In the genomic region with DNA sequence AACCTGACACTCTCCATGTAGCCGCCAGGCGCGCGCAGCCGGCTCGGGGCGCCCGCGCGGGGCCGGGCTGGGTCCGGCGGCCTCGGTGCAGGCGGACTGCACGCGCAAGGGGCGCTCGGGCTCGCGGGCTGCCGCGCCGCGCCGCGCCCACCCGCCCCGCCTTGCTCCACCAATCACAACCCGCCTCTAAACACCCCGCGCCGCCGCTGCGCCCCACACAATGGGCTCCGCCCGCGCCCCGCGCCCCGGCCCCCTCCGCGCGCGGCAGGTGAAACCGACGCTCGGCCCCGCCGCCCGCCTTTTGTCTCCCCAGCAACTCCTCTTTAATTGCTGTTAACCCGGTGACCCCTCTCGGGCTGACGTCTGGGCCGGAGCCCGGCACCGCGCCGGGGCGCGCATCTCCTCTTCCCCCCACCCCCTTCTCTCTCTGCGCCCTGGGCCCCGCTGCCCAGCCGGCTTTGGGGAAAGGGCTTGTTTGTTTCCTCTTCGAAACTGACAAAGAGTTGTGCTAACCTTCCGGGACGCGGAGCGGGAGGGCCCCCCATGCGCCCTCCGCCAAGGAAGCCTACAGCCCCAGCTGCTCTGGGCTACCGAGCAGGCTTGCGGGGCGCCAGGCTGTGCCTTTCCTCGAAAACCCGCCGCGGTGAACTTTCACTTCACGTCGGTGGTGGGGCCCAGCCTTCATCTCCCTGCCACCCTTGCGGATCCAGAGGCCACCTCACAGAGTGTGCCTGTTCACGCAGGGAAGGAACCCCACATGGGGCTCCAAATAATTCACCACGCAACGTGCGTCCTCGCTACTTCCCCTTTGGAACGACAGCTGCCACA, we compare ENCODE assay signal across 8 mouse cellular contexts.
A peak's percentile ranks its signal among the peaks of the same experiment; 100 is the strongest.
DNase-seq lines count a peak whose midpoint lies in the region; ATAC-seq and TF ChIP-seq lines count a peak whose summit lies in the region.

No protein-coding gene starts in this region.

- no peaks in the 10 kb centered on the region for H3K36me3 ChIP-seq in heart, embryonic 12.5 days
- no peaks in the 10 kb centered on the region for H3K36me3 ChIP-seq in kidney, postnatal 0 days (ENCODE audit: insufficient read depth, low read length)

- DNase-seq in kidney, adult 18-20 months: peak; percentile 46
- DNase-seq in kidney, adult 11 months: no peak
- peak; percentile 88 for DNase-seq in embryo, embryonic 10.5 days (ENCODE audit: low spot score)
- DNase-seq in kidney, postnatal 0 days (ENCODE audit: low spot score): peak; percentile 71
- DNase-seq in lung, postnatal 10 days: peak; percentile 77
- DNase-seq in ovary, postnatal 10 days (ENCODE audit: low spot score): peak; percentile 32
- peak; percentile 68 for DNase-seq in thymus, postnatal 25 days

- WGBS in heart, embryonic 12.5 days: under 1% methylated on average over 44 of the region's 87 CpGs
- under 1% methylated on average over 83 of the region's 87 CpGs for WGBS in kidney, postnatal 0 days

- H3K4me2 ChIP-seq in heart, embryonic 12.5 days: peak overlapping the region; percentile 75
- peak overlapping the region; percentile 98 for H3K4me2 ChIP-seq in kidney, postnatal 0 days (ENCODE audit: low read length)

- no peaks in the 10 kb centered on the region for H3K9me3 ChIP-seq in heart, embryonic 12.5 days (replicated peaks)
- H3K9me3 ChIP-seq in kidney, postnatal 0 days (replicated peaks; ENCODE audit: low read length): no peaks in the 10 kb centered on the region

- peak overlapping the region; percentile 90 for H3K4me3 ChIP-seq in heart, embryonic 12.5 days
- H3K4me3 ChIP-seq in kidney, postnatal 0 days (replicated peaks; ENCODE audit: low read depth, low read length): peak overlapping the region; percentile 67

- H3K9ac ChIP-seq in heart, embryonic 12.5 days: peak overlapping the region; percentile 96
- H3K9ac ChIP-seq in kidney, postnatal 0 days (ENCODE audit: low read depth, low read length): peak overlapping the region; percentile 75

- H3K4me1 ChIP-seq in heart, embryonic 12.5 days (replicated peaks): peaks cover 53% of the 10 kb centered on the region
- peaks cover 4% of the 10 kb centered on the region; the same call in 1 of the 2 replicates for H3K4me1 ChIP-seq in kidney, postnatal 0 days (replicated peaks; ENCODE audit: insufficient read depth, low read length)

- peak overlapping the region; percentile 99 for H3K27ac ChIP-seq in heart, embryonic 12.5 days (ENCODE audit: poor library complexity, severe bottlenecking)
- peak overlapping the region; percentile 81 for H3K27ac ChIP-seq in kidney, postnatal 0 days

- TF ChIP-seq CTCF in kidney, postnatal 0 days (IDR thresholded peaks at IDR 0.05; ENCODE audit: low read depth): no peak

- no peaks in the 10 kb centered on the region for H3K27me3 ChIP-seq in heart, embryonic 12.5 days (replicated peaks)
- 0 out of 2 replicates have a peak, but pooled peaks cover 3% of the 10 kb centered on the region for H3K27me3 ChIP-seq in kidney, postnatal 0 days (ENCODE audit: insufficient read depth, low read length)

- peak; percentile 89 for ATAC-seq in heart, embryonic 12.5 days (ENCODE audit: insufficient number of reproducible peaks, low FRiP score)
- ATAC-seq in kidney, postnatal 0 days (replicated peaks; ENCODE audit: low FRiP score, low read depth): peak; percentile 89
